Mouse (Mus musculus) hindbrain, embryonic 13.5 days (tissue): ENCODE measurements at regions not wholly inside any gene's neighbourhood (a gene's known extent, or its start where the extent isn't known, plus 50 kb on each side); places are given as distances from the start of the nearest gene placed in this dataset.
A peak's percentile ranks its signal among the peaks of the same experiment; 100 is the strongest.

Experiments used
- ATAC-seq: fragments of 200-750 bp; cut with Nextera tagmentation; 2 replicates; pipeline ENCODE4 v1.8.0; 2017; ENCODE audit warnings: moderate TSS enrichment; ENCODE audit not compliant: low FRiP score
- H3K27ac ChIP-seq: fragments of 300-500 bp; sonication (generic); 2 replicates; pipeline ENCODE4 v1.5.1; 2015; ENCODE audit warnings: inconsistent platforms, mild to moderate bottlenecking, moderate library complexity
- H3K27me3 ChIP-seq: fragments of 300-500 bp; sonication (generic); 2 replicates; pipeline ENCODE4 v1.6.1; 2015; ENCODE audit warnings: mild to moderate bottlenecking, inconsistent platforms
- H3K36me3 ChIP-seq: fragments of 300-500 bp; sonication (generic); 2 replicates; pipeline ENCODE4 v1.6.1; 2015; ENCODE audit warnings: mild to moderate bottlenecking, inconsistent platforms
- H3K4me1 ChIP-seq: fragments of 300-500 bp; sonication (generic); replicated peaks from 2 replicates; pipeline ENCODE4 v1.6.1; 2015; ENCODE audit warnings: inconsistent platforms
- H3K4me2 ChIP-seq: fragments of 300-500 bp; sonication (generic); 2 replicates; pipeline ENCODE4 v1.6.1; 2015; ENCODE audit warnings: inconsistent platforms, mild to moderate bottlenecking, moderate library complexity
- H3K4me3 ChIP-seq: fragments of 300-500 bp; sonication (generic); 2 replicates; pipeline ENCODE4 v1.5.1; 2015; ENCODE audit warnings: mild to moderate bottlenecking, inconsistent platforms
- H3K9ac ChIP-seq: fragments of 300-500 bp; sonication (generic); 2 replicates; pipeline ENCODE4 v1.6.1; 2015; ENCODE audit warnings: mild to moderate bottlenecking, inconsistent platforms
- H3K9me3 ChIP-seq: fragments of 300-500 bp; sonication (generic); 2 replicates; pipeline ENCODE4 v1.6.1; 2016; ENCODE audit warnings: inconsistent platforms
- WGBS: fragments of 180-500 bp; shearing (Covaris S2); methylation state at CpG from one replicate; pipeline ENCODE4 v1.1.7; 2015; 5-methylcytosine and 5-hydroxymethylcytosine counted together

GRCm38 (mm10) chr4:131417159-131417748 lies 420.8 kb downstream of the Ptpru start:
- Histone ChIP-seq H3K27ac (no peak overlapping the region), H3K4me1 (peaks cover 11% of the 10 kb centered on the region; the same call in 1 of the 2 replicates), H3K4me3 (no peak overlapping the region), H3K27me3 (peaks cover 3% of the 10 kb centered on the region; the same call in 1 of the 2 replicates), H3K9me3 (no peaks in the 10 kb centered on the region), H3K4me2 (no peak overlapping the region), H3K9ac (no peak overlapping the region), H3K36me3 (no peaks in the 10 kb centered on the region)
- ATAC-seq: no peak
- 81% methylated on average over 14 of the region's 14 CpGs for WGBS

GRCm38 (mm10) chr4:131425311-131425710 lies 412.8 kb downstream of the Ptpru start:
- no peak overlapping the region for H3K4me3 ChIP-seq
- H3K27me3 ChIP-seq: 0 out of 2 replicates have a peak, but pooled peaks cover 2% of the 10 kb centered on the region
- 55% methylated on average over 11 of the region's 11 CpGs for WGBS
- H3K4me1 ChIP-seq: peaks cover 28% of the 10 kb centered on the region
- no peak overlapping the region for H3K9ac ChIP-seq
- no peak for ATAC-seq
- H3K27ac ChIP-seq: no peak overlapping the region
- no peaks in the 10 kb centered on the region for H3K36me3 ChIP-seq
- no peaks in the 10 kb centered on the region for H3K9me3 ChIP-seq
- H3K4me2 ChIP-seq: no peak overlapping the region

GRCm38 (mm10) chr4:131427871-131428270 lies 410.2 kb downstream of the Ptpru start:
- Histone ChIP-seq H3K4me2 (no peak overlapping the region), H3K36me3 (no peaks in the 10 kb centered on the region), H3K4me1 (peaks cover 41% of the 10 kb centered on the region), H3K27ac (no peak overlapping the region), H3K4me3 (no peak overlapping the region), H3K27me3 (0 out of 2 replicates have a peak, but pooled peaks cover 2% of the 10 kb centered on the region), H3K9ac (no peak overlapping the region), H3K9me3 (no peaks in the 10 kb centered on the region)
- WGBS: 96% methylated on average over 7 of the region's 7 CpGs
- no peak for ATAC-seq

GRCm38 (mm10) chr4:131429356-131429755 lies 408.7 kb downstream of the Ptpru start:
- 23% methylated on average over 11 of the region's 11 CpGs for WGBS
- peak; percentile 37; the same call in 1 of the 2 replicates for ATAC-seq
- Histone ChIP-seq H3K9me3 (no peaks in the 10 kb centered on the region), H3K4me3 (no peak overlapping the region), H3K36me3 (no peaks in the 10 kb centered on the region), H3K4me2 (peak overlapping the region; percentile 29; the same call in 1 of the 2 replicates), H3K4me1 (peaks cover 48% of the 10 kb centered on the region), H3K9ac (0 out of 2 replicates have a peak overlapping the region, but pooled peaks have one; percentile 35), H3K27ac (peak overlapping the region; percentile 40), H3K27me3 (0 out of 2 replicates have a peak, but pooled peaks cover 2% of the 10 kb centered on the region)

- Histone ChIP-seq H3K4me1 (peaks cover 46% of the 10 kb centered on the region), H3K9ac (no peak overlapping the region), H3K9me3 (no peaks in the 10 kb centered on the region), H3K27ac (no peak overlapping the region), H3K4me3 (no peak overlapping the region), H3K27me3 (0 out of 2 replicates have a peak, but pooled peaks cover 2% of the 10 kb centered on the region), H3K4me2 (no peak overlapping the region), H3K36me3 (no peaks in the 10 kb centered on the region)
- 80% methylated on average over 1 of the region's 1 CpGs for WGBS
- no peak for ATAC-seq
These were observed 407.7 kb downstream of the Ptpru start for GRCm38 (mm10) chr4:131430420-131430819.

- ATAC-seq: no peak
- 12% methylated on average over 5 of the region's 5 CpGs for WGBS
- Histone ChIP-seq H3K4me1 (peaks cover 46% of the 10 kb centered on the region), H3K4me2 (no peak overlapping the region), H3K27me3 (0 out of 2 replicates have a peak, but pooled peaks cover 2% of the 10 kb centered on the region), H3K9me3 (no peaks in the 10 kb centered on the region), H3K36me3 (no peaks in the 10 kb centered on the region), H3K9ac (no peak overlapping the region), H3K4me3 (no peak overlapping the region), H3K27ac (no peak overlapping the region)
These were observed 406.9 kb downstream of the Ptpru start for GRCm38 (mm10) chr4:131431188-131431587.

- no peak for ATAC-seq
- Histone ChIP-seq H3K27me3 (0 out of 2 replicates have a peak, but pooled peaks cover 2% of the 10 kb centered on the region), H3K36me3 (no peaks in the 10 kb centered on the region), H3K27ac (peak overlapping the region; percentile 50; the same call in 1 of the 2 replicates), H3K9me3 (no peaks in the 10 kb centered on the region), H3K4me1 (peaks cover 55% of the 10 kb centered on the region), H3K4me2 (no peak overlapping the region), H3K4me3 (no peak overlapping the region), H3K9ac (no peak overlapping the region)
- 31% methylated on average over 13 of the region's 13 CpGs for WGBS
These were observed 405.4 kb downstream of the Ptpru start for GRCm38 (mm10) chr4:131432591-131433177.

GRCm38 (mm10) chr4:131435222-131435621 lies 402.9 kb downstream of the Ptpru start:
- Histone ChIP-seq H3K36me3 (no peaks in the 10 kb centered on the region), H3K27ac (no peak overlapping the region), H3K4me1 (peaks cover 38% of the 10 kb centered on the region), H3K4me3 (no peak overlapping the region), H3K27me3 (0 out of 2 replicates have a peak, but pooled peaks cover 5% of the 10 kb centered on the region), H3K9ac (no peak overlapping the region), H3K9me3 (no peaks in the 10 kb centered on the region), H3K4me2 (no peak overlapping the region)
- WGBS: 86% methylated on average over 12 of the region's 12 CpGs
- no peak for ATAC-seq

- H3K4me1 ChIP-seq: peaks cover 19% of the 10 kb centered on the region
- ATAC-seq: no peak
- no peak overlapping the region for H3K4me3 ChIP-seq
- no peak overlapping the region for H3K4me2 ChIP-seq
- no peak overlapping the region for H3K27ac ChIP-seq
- 80% methylated on average over 2 of the region's 2 CpGs for WGBS
- H3K27me3 ChIP-seq: 0 out of 2 replicates have a peak, but pooled peaks cover 5% of the 10 kb centered on the region
- H3K9me3 ChIP-seq: no peaks in the 10 kb centered on the region
- H3K36me3 ChIP-seq: no peaks in the 10 kb centered on the region
- H3K9ac ChIP-seq: no peak overlapping the region
These were observed 399.7 kb downstream of the Ptpru start for GRCm38 (mm10) chr4:131438403-131438802.

GRCm38 (mm10) chr4:131438883-131439282 lies 399.2 kb downstream of the Ptpru start:
- Histone ChIP-seq H3K27ac (no peak overlapping the region), H3K4me2 (no peak overlapping the region), H3K36me3 (no peaks in the 10 kb centered on the region), H3K9ac (no peak overlapping the region), H3K4me3 (no peak overlapping the region), H3K27me3 (0 out of 2 replicates have a peak, but pooled peaks cover 5% of the 10 kb centered on the region), H3K9me3 (no peaks in the 10 kb centered on the region), H3K4me1 (peaks cover 17% of the 10 kb centered on the region)
- no peak for ATAC-seq
- 47% methylated on average over 2 of the region's 2 CpGs for WGBS

GRCm38 (mm10) chr4:131440845-131441244 lies 397.2 kb downstream of the Ptpru start:
- no peaks in the 10 kb centered on the region for H3K9me3 ChIP-seq
- WGBS: 78% methylated on average over 3 of the region's 3 CpGs

GRCm38 (mm10) chr4:131443518-131443917 lies 394.6 kb downstream of the Ptpru start:
- ATAC-seq: no peak
- no peaks in the 10 kb centered on the region for H3K4me1 ChIP-seq
- H3K9ac ChIP-seq: no peak overlapping the region
- no peaks in the 10 kb centered on the region for H3K9me3 ChIP-seq
- WGBS: 81% methylated on average over 2 of the region's 2 CpGs
- H3K36me3 ChIP-seq: no peaks in the 10 kb centered on the region
- no peak overlapping the region for H3K4me2 ChIP-seq
- no peak overlapping the region for H3K4me3 ChIP-seq
- no peak overlapping the region for H3K27ac ChIP-seq
- H3K27me3 ChIP-seq: 0 out of 2 replicates have a peak, but pooled peaks cover 5% of the 10 kb centered on the region

More at GRCm38 (mm10) chr4:131440845-131441244, 397.2 kb downstream of the Ptpru start:
- H3K36me3 ChIP-seq: no peaks in the 10 kb centered on the region
- H3K4me3 ChIP-seq: no peak overlapping the region
- no peak overlapping the region for H3K4me2 ChIP-seq
- no peak for ATAC-seq
- H3K4me1 ChIP-seq: peaks cover 13% of the 10 kb centered on the region
- no peak overlapping the region for H3K9ac ChIP-seq
- H3K27ac ChIP-seq: no peak overlapping the region
- H3K27me3 ChIP-seq: 0 out of 2 replicates have a peak, but pooled peaks cover 5% of the 10 kb centered on the region
